Mouse (Mus musculus): ENCODE data around the gene Cort.

DNA sequence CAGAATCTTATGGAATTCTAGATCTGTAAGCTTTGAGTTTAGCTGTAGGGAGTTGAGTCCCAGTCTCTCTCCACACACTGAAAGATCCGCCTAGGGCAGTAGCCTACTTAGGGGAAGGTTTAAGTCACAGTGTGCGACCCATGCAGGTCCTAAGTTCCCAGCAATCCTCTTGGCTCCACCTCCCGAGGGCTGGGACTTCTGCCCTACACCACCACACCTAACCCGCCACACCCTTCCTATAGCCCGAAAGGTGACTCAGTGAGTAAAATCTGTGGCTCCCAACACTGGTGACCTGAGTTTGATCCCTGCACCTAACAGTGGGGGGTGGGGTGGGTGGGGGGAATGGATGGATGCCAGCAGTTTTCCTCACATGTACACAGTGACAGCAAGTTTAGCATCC lies 3.1 kb downstream of the Cort start:
- TF ChIP-seq CTCF (conservative IDR thresholded peaks at IDR 0.05; ENCODE audit: insufficient read depth, insufficient read length, low read depth, low read length) (no peak), POLR2A (IDR thresholded peaks at IDR 0.05; ENCODE audit: low read depth, low read length) (no peak)

All from kidney, adult 2 months (tissue).